Mouse (Mus musculus) hindbrain, embryonic 12.5 days (tissue): ENCODE measurements around the gene Krtap29-1. TPM values are rescaled to one million over a fixed set of nuclear protein-coding genes. Genes with fewer than 3 reads are reported as not detected.

Experiments used
- polyA plus RNA-seq: library from polyadenylated mRNA; unstranded; fragments of >200 nt; fragmentation: Nextera tagmentation; extraction: Ambion mirVana; gene quantifications from 2 replicates; pipeline ENCODE4 v1.2.1, GENCODE M21; 2016

Gene Krtap29-1
- polyA plus RNA-seq, 1 experiment from 2014 or later = not detected

Other genes with a start within 250 kb of the Krtap29-1 start
- gene Gm14180, start 244.8 kb downstream of the Krtap29-1 start, polyA plus RNA-seq = not detected in 2 replicates
- not detected in 2 replicates for gene Gm11595, start 206.1 kb downstream of the Krtap29-1 start, polyA plus RNA-seq
- gene Krtap4-8, start 198.3 kb downstream of the Krtap29-1 start, polyA plus RNA-seq = not detected in 2 replicates
- not detected in 2 replicates for gene Krtap4-9, start 193.9 kb downstream of the Krtap29-1 start, polyA plus RNA-seq
- gene Gm11596, start 185.6 kb downstream of the Krtap29-1 start, polyA plus RNA-seq = not detected in 2 replicates
- gene Gm11569, start 180.1 kb downstream of the Krtap29-1 start, polyA plus RNA-seq = not detected in 2 replicates
- not detected in 2 replicates for gene Gm11554, start 174.6 kb downstream of the Krtap29-1 start, polyA plus RNA-seq
- not detected in 2 replicates for gene Krtap4-13, start 169.2 kb downstream of the Krtap29-1 start, polyA plus RNA-seq
- gene Gm11564, start 163.4 kb downstream of the Krtap29-1 start, polyA plus RNA-seq = not detected in 2 replicates
- not detected in 2 replicates for gene 2300003K06Rik, start 141.0 kb downstream of the Krtap29-1 start, polyA plus RNA-seq
- gene Krtap4-16, start 127.4 kb downstream of the Krtap29-1 start, polyA plus RNA-seq = not detected in 2 replicates
- gene Gm11568, start 121.1 kb downstream of the Krtap29-1 start, polyA plus RNA-seq = not detected in 2 replicates
- not detected in 2 replicates for gene Gm11559, start 114.6 kb downstream of the Krtap29-1 start, polyA plus RNA-seq
- gene Krtap9-1, start 105.7 kb downstream of the Krtap29-1 start, polyA plus RNA-seq = not detected in 2 replicates
- gene Gm11567, start 99.9 kb downstream of the Krtap29-1 start, polyA plus RNA-seq = not detected in 2 replicates
- not detected in 2 replicates for gene Krtap31-1, start 71.1 kb downstream of the Krtap29-1 start, polyA plus RNA-seq
- not detected in 2 replicates for gene Gm11565, start 64.3 kb downstream of the Krtap29-1 start, polyA plus RNA-seq
- gene Krtap31-2, start 42.8 kb downstream of the Krtap29-1 start, polyA plus RNA-seq = not detected in 2 replicates
- not detected in 2 replicates for gene Krtap9-5, start 30.6 kb downstream of the Krtap29-1 start, polyA plus RNA-seq
- not detected in 2 replicates for gene Krtap16-1, start 7.5 kb upstream of the Krtap29-1 start, polyA plus RNA-seq
- not detected in 2 replicates for gene Krtap17-1, start 14.9 kb upstream of the Krtap29-1 start, polyA plus RNA-seq
- gene Krt33a, start 37.2 kb upstream of the Krtap29-1 start, polyA plus RNA-seq = not detected in 2 replicates
- gene Krt33b, start 50.8 kb upstream of the Krtap29-1 start, polyA plus RNA-seq = 0.14 TPM in 1 of 2 replicates, not detected in the other
- gene Krt34, start 62.5 kb upstream of the Krtap29-1 start, polyA plus RNA-seq = not detected in 2 replicates
- gene Krt31, start 71.5 kb upstream of the Krtap29-1 start, polyA plus RNA-seq = not detected in 2 replicates
- gene Krt32, start 109.2 kb upstream of the Krtap29-1 start, polyA plus RNA-seq = not detected in 2 replicates
- not detected in 2 replicates for gene Krt35, start 117.2 kb upstream of the Krtap29-1 start, polyA plus RNA-seq
- gene Krt36, start 126.6 kb upstream of the Krtap29-1 start, polyA plus RNA-seq = not detected in 2 replicates
- gene Krt13, start 142.5 kb upstream of the Krtap29-1 start, polyA plus RNA-seq = not detected in 2 replicates
- 10.5 and 17.3 TPM in 2 replicates for gene Krt15, start 156.9 kb upstream of the Krtap29-1 start, polyA plus RNA-seq
- 4.5 and 6.7 TPM in 2 replicates for gene Krt19, start 169.6 kb upstream of the Krtap29-1 start, polyA plus RNA-seq
- gene Krt9, start 214.2 kb upstream of the Krtap29-1 start, polyA plus RNA-seq = 0.08 TPM in 1 of 2 replicates, not detected in the other
- 10.2 and 12.3 TPM in 2 replicates for gene Krt14, start 228.5 kb upstream of the Krtap29-1 start, polyA plus RNA-seq